Mouse (Mus musculus) neural tube, embryonic 15.5 days (tissue): Measurements from ENCODE around the gene Frmd5. TPM values are rescaled to one million over a fixed set of nuclear protein-coding genes. Genes with fewer than 3 reads are reported as not detected.
"Not testable (repeated sequence)": the region's sequence is repeated elsewhere in the genome, so short reads cannot be mapped to it uniquely, and the experiment has no call there.

ENCODE experiments used
- ATAC-seq: fragments of 200-750 bp; cut with Nextera tagmentation; 2 replicates; pipeline ENCODE4 v1.8.0; 2017; ENCODE audit warnings: mild to moderate bottlenecking, moderate TSS enrichment, moderate library complexity; ENCODE audit not compliant: low FRiP score
- H3K27ac ChIP-seq: fragments of 300-500 bp; sonication (generic); replicated peaks from 2 replicates; pipeline ENCODE4 v1.5.1; 2015; ENCODE audit warnings: mild to moderate bottlenecking, inconsistent platforms
- H3K27me3 ChIP-seq: fragments of 300-500 bp; sonication (generic); replicated peaks from 2 replicates; pipeline ENCODE4 v1.6.1; 2015; ENCODE audit warnings: inconsistent platforms
- H3K36me3 ChIP-seq: fragments of 300-500 bp; sonication (generic); 2 replicates; pipeline ENCODE4 v1.6.1; 2015; ENCODE audit warnings: inconsistent platforms
- H3K4me1 ChIP-seq: fragments of 300-500 bp; sonication (generic); 2 replicates; pipeline ENCODE4 v1.6.1; 2015; ENCODE audit warnings: inconsistent platforms
- H3K4me2 ChIP-seq: fragments of 300-500 bp; sonication (generic); 2 replicates; pipeline ENCODE4 v1.6.1; 2015; ENCODE audit warnings: inconsistent platforms, mild to moderate bottlenecking, moderate library complexity
- H3K4me3 ChIP-seq: fragments of 300-500 bp; sonication (generic); replicated peaks from 2 replicates; pipeline ENCODE4 v1.5.1; 2015; ENCODE audit warnings: mild to moderate bottlenecking, inconsistent platforms
- H3K9ac ChIP-seq: fragments of 300-500 bp; sonication (generic); replicated peaks from 2 replicates; pipeline ENCODE4 v1.6.1; 2015; ENCODE audit warnings: mild to moderate bottlenecking, inconsistent platforms
- H3K9me3 ChIP-seq: fragments of 300-500 bp; sonication (generic); replicated peaks from 2 replicates; pipeline ENCODE4 v1.6.1; 2016; ENCODE audit warnings: inconsistent platforms
- WGBS: fragments of 180-500 bp; shearing (Covaris S2); methylation state at CpG from one replicate; pipeline ENCODE4 v1.1.7; 2015; ENCODE audit warnings: mixed read lengths; 5-methylcytosine and 5-hydroxymethylcytosine counted together
- polyA plus RNA-seq: library from polyadenylated mRNA; unstranded; fragments of >200 nt; fragmentation: Nextera tagmentation; extraction: Ambion mirVana; gene quantifications from 2 replicates; pipeline ENCODE4 v1.2.1, GENCODE M21; 2015

The Frmd5 gene
- polyA plus RNA-seq, 1 experiment from 2014 or later, result 24.1 TPM

DNA sequence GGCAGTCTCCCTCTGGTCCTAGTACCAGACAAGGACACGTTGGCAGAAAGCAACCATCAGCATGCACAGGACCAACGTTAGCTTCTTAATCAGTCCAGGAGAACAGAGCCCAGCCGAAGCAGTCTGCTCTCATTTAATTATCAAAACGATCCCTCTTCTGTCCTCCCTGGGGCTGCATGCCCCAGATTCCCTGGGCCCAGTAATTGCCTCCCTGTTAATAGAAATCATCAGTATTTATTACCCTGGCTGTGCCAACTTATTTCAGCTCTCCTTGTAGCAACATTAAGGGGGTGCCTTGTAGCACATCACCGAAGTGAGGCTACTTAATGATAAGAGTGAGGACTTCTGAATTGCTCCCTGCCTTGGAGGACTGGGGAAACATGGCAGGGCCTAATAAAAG lies 241.0 kb downstream of the Frmd5 start:
- Histone ChIP-seq H3K4me1 (peaks cover 9% of the 10 kb centered on the region; the same call in 1 of the 2 replicates), H3K9ac (no peak overlapping the region), H3K4me3 (no peak overlapping the region), H3K36me3 (peaks cover 22% of the 10 kb centered on the region), H3K4me2 (no peak overlapping the region), H3K27ac (no peak overlapping the region), H3K9me3 (no peaks in the 10 kb centered on the region), H3K27me3 (no peaks in the 10 kb centered on the region)
- ATAC-seq, result peak; percentile 80
- 34% methylated on average over 5 of the region's 5 CpGs for WGBS

DNA sequence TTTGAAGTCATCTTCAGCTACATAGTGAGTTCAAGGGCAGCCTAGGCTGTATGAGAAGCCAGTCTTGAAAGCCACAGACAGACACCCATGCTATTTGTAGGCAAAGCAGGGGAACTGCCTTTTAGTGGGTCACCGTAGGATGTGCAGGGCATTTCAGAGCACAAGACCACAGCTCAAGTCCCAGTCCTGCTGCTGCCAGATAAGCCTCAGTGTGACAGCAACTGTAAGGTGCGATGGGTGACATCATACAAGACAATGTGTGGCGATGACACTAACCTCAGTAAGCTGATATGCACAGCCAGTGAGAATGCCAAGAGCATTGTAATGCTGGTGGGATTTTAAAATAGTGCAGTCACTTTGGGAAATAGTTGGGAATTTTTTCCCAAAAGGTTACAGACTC lies 243.8 kb downstream of the Frmd5 start:
- Histone ChIP-seq H3K27ac (no peak overlapping the region), H3K27me3 (no peaks in the 10 kb centered on the region), H3K4me2 (no peak overlapping the region), H3K36me3 (peaks cover 27% of the 10 kb centered on the region), H3K9ac (no peak overlapping the region), H3K4me1 (peaks cover 9% of the 10 kb centered on the region; the same call in 1 of the 2 replicates), H3K9me3 (no peaks in the 10 kb centered on the region), H3K4me3 (no peak overlapping the region)
- WGBS, result 96% methylated on average over 3 of the region's 3 CpGs
- no peak for ATAC-seq

DNA sequence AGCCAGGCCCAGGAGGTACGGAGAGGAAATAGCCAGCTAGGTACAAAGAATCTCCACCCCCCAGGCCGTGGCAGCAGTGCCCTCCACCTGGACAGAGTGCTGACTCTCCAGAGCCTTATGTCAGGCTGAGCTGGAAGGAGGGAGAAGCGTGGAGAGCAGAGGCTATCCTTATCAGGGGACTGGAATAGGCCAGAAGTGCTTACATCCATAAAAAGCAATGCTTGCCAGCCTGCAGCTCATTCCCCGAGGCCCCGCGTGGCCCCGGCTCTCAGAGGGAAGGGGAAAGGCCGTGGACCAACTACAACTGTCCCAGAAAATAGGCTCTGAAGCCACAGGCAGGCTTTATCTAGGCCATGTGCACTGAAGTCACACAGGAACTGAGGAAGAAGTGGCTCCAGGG lies 255.6 kb downstream of the Frmd5 start:
- Histone ChIP-seq H3K9me3 (no peaks in the 10 kb centered on the region), H3K4me1 (no peaks in the 10 kb centered on the region), H3K27ac (no peak overlapping the region), H3K4me3 (no peak overlapping the region), H3K4me2 (no peak overlapping the region), H3K9ac (no peak overlapping the region), H3K36me3 (peaks cover 41% of the 10 kb centered on the region), H3K27me3 (no peaks in the 10 kb centered on the region)
- ATAC-seq, result no peak
- WGBS, result 86% methylated on average over 8 of the region's 8 CpGs

DNA sequence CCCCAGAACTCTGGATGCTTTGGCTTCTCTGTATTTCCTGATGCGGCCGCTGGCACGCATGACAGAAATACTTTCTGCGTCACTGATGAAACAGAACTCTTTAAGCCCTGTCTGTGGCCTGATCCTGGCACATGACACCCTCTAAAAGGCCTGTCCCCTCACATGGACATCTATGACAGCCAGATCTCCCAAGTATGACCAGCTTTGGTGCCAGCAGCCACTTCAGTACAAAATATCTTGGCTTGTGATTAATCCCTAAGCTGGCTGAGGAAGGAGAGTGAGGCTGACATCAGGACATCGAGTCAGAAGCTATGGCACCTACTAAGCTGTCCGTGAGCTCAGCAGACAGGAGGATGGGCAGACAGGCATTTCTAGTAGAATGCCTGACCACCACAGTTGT lies 257.3 kb downstream of the Frmd5 start:
- no peak overlapping the region for H3K4me2 ChIP-seq
- H3K4me1 ChIP-seq, result no peaks in the 10 kb centered on the region
- H3K9ac ChIP-seq, result no peak overlapping the region
- no peak overlapping the region for H3K27ac ChIP-seq
- 95% methylated on average over 6 of the region's 6 CpGs for WGBS
- H3K36me3 ChIP-seq, result peaks cover 41% of the 10 kb centered on the region
- no peaks in the 10 kb centered on the region for H3K27me3 ChIP-seq
- no peak overlapping the region for H3K4me3 ChIP-seq
- no peak for ATAC-seq
- H3K9me3 ChIP-seq, result no peaks in the 10 kb centered on the region

DNA sequence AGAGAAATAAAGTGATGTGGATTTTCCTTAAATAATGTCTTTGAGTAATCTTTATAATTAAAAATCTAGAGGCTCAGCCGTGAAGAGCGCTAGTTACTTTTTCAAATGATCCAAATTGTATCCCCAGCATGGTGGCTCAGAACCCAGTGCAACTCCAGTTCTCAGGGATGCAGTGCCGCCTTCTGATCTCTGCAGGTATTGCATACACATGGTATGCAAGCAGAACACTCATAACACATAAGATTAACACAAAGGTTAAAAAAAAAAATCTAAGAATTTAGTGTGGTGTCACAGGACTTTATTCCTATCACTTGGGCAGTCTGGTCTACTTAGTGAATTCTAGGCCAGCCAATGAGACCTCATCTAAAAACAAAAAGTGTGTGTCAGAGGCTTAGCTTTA lies 262.1 kb downstream of the Frmd5 start:
- 87% methylated on average over 3 of the region's 3 CpGs for WGBS

DNA sequence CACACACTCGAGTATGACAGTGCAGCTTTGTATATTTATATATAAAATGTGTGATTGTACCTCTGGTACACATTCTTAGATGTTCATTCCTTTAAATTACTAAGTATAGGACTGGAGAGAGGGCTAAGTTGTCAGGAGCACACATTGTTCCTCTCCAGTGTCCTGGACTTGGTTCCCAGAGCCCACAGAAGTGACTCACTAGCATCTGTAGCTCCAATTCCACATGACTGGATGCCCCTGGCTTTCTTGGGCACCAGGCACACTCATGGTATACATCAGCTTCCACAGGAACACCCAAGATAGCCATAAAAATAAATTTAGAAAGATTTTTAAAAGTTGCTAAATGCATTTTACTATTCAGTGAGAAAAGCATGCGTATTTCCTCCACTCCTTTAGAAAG lies 281.8 kb downstream of the Frmd5 start:
- ATAC-seq, result no peak
- H3K9ac ChIP-seq, result no peak overlapping the region
- no peak overlapping the region for H3K4me2 ChIP-seq
- 92% methylated on average over 2 of the region's 2 CpGs for WGBS
- H3K4me1 ChIP-seq, result no peaks in the 10 kb centered on the region
- H3K4me3 ChIP-seq, result no peak overlapping the region
- no peak overlapping the region for H3K27ac ChIP-seq
- no peaks in the 10 kb centered on the region for H3K27me3 ChIP-seq
- H3K9me3 ChIP-seq, result no peaks in the 10 kb centered on the region
- no peaks in the 10 kb centered on the region for H3K36me3 ChIP-seq

More for the DNA sequence above, 262.1 kb downstream of the Frmd5 start:
- Histone ChIP-seq H3K9ac (no peak overlapping the region), H3K4me1 (no peaks in the 10 kb centered on the region), H3K9me3 (no peaks in the 10 kb centered on the region), H3K36me3 (peaks cover 41% of the 10 kb centered on the region), H3K27ac (no peak overlapping the region), H3K27me3 (no peaks in the 10 kb centered on the region), H3K4me3 (no peak overlapping the region), H3K4me2 (no peak overlapping the region)
- no peak for ATAC-seq

DNA sequence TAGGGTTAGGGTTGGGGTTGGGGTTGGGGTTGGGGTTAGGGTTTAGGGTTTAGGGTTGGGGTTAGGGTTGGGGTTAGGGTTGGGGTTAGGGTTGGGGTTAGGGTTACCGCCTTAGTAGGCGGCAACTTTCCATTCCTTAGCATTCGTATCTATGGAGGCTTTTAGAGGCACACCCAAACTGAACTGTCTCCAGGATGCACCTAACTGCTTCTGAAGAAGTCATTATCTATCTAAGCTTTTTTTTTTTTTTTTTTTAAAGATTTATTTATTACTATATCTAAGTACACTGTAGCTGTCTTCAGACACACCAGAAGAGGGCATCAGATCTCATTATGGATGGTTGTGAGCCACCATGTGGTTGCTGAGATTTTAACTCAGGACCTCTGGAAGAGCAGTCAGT lies 284.1 kb downstream of the Frmd5 start:
- H3K4me2 ChIP-seq, ATAC-seq, H3K36me3 ChIP-seq, H3K4me1 ChIP-seq, H3K4me3 ChIP-seq, H3K27ac ChIP-seq, H3K9ac ChIP-seq, H3K27me3 ChIP-seq, H3K9me3 ChIP-seq: not testable (repeated sequence)
- WGBS, result 98% methylated on average over 3 of the region's 3 CpGs

DNA sequence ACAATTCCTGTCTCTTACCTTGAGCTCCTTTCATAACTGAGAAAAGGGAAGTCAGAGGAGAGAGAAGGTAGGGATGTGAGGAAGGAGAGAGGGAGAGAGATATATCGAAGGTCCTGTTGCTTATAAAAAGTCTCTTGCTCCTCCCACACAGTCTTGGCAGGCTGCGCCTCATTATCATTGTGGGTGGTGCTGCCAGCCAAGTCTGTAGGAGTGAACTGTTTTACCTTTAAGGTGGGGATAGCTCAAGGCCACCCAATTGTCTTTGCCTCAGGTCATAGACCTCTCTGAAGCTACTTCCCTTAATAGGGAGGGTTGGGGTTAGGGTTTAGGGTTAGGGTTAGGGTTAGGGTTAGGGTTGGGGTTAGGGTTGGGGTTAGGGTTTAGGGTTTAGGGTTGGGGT lies 284.9 kb downstream of the Frmd5 start:
- Histone ChIP-seq H3K27ac (no peak overlapping the region), H3K36me3 (peaks cover 4% of the 10 kb centered on the region; the same call in 1 of the 2 replicates), H3K4me3 (no peak overlapping the region), H3K4me2 (no peak overlapping the region), H3K27me3 (no peaks in the 10 kb centered on the region), H3K4me1 (no peaks in the 10 kb centered on the region), H3K9me3 (no peaks in the 10 kb centered on the region), H3K9ac (no peak overlapping the region)
- 95% methylated on average over 2 of the region's 2 CpGs for WGBS
- no peak for ATAC-seq

DNA sequence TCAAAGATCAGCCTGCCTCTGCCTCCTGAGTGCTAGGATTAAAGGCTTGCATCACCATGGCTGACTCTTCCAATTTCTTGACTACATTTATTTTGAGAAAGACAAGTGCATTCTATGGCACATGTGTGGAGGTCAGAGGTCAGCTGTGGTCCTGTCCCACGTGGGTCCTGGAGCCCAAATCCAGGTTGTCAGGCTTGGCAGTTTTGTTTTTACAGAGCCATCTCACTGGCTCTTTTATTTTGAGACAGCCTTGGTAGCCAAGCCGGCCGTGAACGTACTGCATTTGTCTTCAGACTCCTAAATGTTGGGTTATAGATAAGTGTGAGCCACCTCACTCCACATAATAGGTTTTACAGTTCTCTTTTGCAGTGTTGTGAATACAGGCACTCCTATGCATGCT lies 288.2 kb downstream of the Frmd5 start:
- H3K4me1 ChIP-seq, H3K27ac ChIP-seq, H3K27me3 ChIP-seq, H3K4me3 ChIP-seq, ATAC-seq, H3K9ac ChIP-seq, H3K9me3 ChIP-seq, H3K36me3 ChIP-seq, H3K4me2 ChIP-seq: not testable (repeated sequence)
- 94% methylated on average over 4 of the region's 4 CpGs for WGBS

DNA sequence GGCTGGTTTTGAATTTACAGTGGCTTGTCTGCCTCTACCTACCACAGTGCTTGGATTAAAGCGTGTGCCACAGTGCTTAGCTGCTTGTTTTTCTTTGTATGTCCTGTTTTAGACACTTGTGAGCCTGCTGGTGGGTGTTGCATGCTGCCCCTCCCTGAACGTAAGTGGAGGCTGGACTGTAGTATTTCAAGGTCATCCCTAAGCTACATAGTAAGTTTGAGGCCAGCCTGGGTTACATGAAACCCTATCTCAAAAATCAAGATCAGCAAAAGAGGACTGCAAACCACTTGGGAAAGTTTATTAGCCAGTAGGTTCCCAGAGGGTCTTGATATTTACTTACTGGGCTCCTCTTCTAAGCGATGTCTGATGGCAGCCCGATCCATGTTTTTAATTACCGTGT lies 288.8 kb downstream of the Frmd5 start:
- Histone ChIP-seq H3K27me3 (no peaks in the 10 kb centered on the region), H3K4me1 (no peaks in the 10 kb centered on the region), H3K4me3 (no peak overlapping the region), H3K9me3 (no peaks in the 10 kb centered on the region), H3K36me3 (peaks cover 4% of the 10 kb centered on the region; the same call in 1 of the 2 replicates), H3K9ac (no peak overlapping the region), H3K27ac (no peak overlapping the region), H3K4me2 (no peak overlapping the region)
- WGBS, result 96% methylated on average over 5 of the region's 5 CpGs
- no peak for ATAC-seq

DNA sequence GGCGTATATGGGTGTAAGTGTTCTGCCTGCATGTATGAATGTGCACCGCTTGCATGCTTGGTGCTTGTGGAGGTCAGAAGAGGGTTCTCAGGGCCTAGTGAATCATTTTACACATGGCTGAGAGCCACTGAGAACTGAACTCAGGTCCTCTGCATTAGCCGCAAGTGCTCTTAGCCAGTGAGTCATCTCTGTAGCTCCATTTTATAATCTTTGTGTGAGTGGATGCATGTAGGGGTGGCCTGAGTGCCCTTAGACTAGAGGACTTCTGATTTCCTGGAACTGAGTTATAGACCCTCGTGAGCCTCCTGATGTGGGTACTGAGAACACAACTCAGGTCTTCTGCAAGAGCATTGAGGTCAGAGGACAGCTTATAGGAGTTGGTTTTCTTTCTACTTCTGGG lies 292.7 kb downstream of the Frmd5 start:
- H3K9ac ChIP-seq, result no peak overlapping the region
- peaks cover 4% of the 10 kb centered on the region; the same call in 1 of the 2 replicates for H3K4me1 ChIP-seq
- 97% methylated on average over 4 of the region's 4 CpGs for WGBS

DNA sequence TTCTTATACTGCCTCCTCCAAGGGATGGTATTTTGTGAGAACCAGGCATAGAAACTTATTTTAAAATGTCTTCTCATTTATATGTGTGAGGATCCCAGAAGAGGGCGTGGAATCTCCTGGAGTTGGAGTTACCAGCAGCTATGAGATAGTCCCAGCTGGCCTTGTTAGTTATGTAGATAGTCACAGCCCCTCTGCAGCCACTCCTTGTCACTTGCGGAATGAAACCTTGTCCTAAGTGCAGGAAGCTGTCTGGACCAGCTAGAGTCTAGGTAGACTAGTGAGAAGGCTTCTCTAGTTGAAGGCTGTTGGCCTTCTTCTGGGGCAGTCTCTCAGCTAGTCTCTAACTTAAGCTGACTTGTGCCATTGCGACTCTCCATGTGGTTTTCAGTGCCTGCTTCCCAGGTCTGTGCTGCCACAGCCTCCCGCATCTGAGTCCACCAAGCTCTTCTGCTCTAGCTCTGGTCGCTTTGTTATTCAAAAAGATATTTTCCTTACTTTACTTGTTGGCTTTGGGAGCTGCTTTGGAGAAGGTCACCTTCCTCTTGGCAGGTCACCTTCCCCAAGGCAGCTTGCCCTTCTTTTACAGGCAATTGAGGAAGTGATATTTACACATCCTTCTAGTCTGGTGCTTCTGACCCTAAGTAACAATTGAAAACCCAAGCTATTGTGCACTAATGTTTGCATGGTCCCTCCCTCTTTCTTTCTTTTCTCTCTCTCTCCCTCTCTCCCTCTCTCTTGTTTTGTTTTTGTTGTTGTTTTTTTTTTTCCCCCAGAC lies 293.7 kb downstream of the Frmd5 start:
- H3K9me3 ChIP-seq, H3K4me3 ChIP-seq, H3K4me2 ChIP-seq, H3K27ac ChIP-seq, H3K27me3 ChIP-seq, H3K36me3 ChIP-seq, ATAC-seq, H3K4me1 ChIP-seq, H3K9ac ChIP-seq: not testable (repeated sequence)
- 96% methylated on average over 5 of the region's 5 CpGs for WGBS

More for the DNA sequence above, 292.7 kb downstream of the Frmd5 start:
- Histone ChIP-seq H3K27me3 (no peaks in the 10 kb centered on the region), H3K9me3 (no peaks in the 10 kb centered on the region), H3K4me3 (no peak overlapping the region), H3K4me2 (no peak overlapping the region), H3K27ac (no peak overlapping the region), H3K36me3 (no peaks in the 10 kb centered on the region)
- no peak for ATAC-seq
